Mouse (Mus musculus): ENCODE data around the gene Tmprss9.

DNA sequence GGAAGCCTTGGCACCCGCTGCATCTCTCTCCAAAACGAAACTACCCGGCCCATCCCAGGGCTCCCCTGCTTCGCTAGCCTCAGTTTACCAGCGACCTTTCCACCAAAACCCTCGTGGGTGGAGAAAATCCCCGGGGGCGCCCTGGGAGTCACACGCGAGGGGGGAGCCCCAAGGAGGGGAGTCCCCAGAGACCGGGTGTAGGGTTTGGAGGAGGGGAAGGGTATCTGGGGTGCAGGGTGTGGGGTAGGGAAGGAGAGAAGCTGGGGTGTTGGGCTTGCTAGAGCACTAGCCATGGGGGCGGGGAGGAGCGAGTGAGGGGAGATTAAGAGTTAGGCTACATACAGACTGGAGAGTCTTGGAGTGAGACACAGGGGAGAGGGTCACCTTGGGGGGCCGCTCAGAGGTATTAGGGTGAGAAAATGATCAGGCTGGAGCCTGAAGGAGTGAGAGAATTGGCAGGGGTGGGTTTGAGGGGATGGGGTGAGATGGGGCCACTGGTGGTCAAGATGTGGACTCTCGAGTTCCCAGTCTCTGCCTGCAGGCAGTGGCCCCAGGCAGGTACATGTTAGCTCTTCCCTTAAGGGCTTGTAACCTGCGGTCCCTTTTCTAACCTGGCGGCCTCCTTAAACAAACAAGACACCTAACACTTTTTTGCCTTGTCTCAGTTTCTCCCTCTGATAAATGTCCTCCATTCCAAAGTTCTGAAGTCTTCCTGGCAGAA is 61.2 kb downstream of the Tmprss9 start:
- no peak for TF ChIP-seq CTCF (IDR thresholded peaks at IDR 0.05; ENCODE audit: extremely low read depth, insufficient read length, insufficient replicate concordance, low read depth, low read length)
- no peak for TF ChIP-seq POLR2A (IDR thresholded peaks at IDR 0.05; ENCODE audit: low read depth, low read length)
